Mouse (Mus musculus) midbrain, embryonic 12.5 days (tissue): ENCODE measurements around the gene Arnt. TPM values are rescaled to one million over a fixed set of nuclear protein-coding genes. Genes with fewer than 3 reads are reported as not detected.
"Not testable (repeated sequence)": the region's sequence is repeated elsewhere in the genome, so short reads cannot be mapped to it uniquely, and the experiment has no call there.

Experiments
- ATAC-seq: fragments of 200-750 bp; cut with Nextera tagmentation; 2 replicates; pipeline ENCODE4 v1.8.0; 2017; ENCODE audit warnings: low read depth, moderate TSS enrichment, moderate library complexity; ENCODE audit not compliant: low FRiP score
- H3K27ac ChIP-seq: fragments of 300-500 bp; sonication (generic); replicated peaks from 2 replicates; pipeline ENCODE4 v1.5.1; 2016; ENCODE audit warnings: mild to moderate bottlenecking
- H3K27me3 ChIP-seq: fragments of 300-500 bp; sonication (generic); 2 replicates; pipeline ENCODE4 v1.6.1; 2016; ENCODE audit warnings: mild to moderate bottlenecking
- H3K36me3 ChIP-seq: fragments of 300-500 bp; sonication (generic); 2 replicates; pipeline ENCODE4 v1.6.1; 2016
- H3K4me1 ChIP-seq: fragments of 300-500 bp; sonication (generic); 2 replicates; pipeline ENCODE4 v1.6.1; 2016
- H3K4me2 ChIP-seq: fragments of 300-500 bp; sonication (generic); replicated peaks from 2 replicates; pipeline ENCODE4 v1.6.1; 2016; ENCODE audit warnings: mild to moderate bottlenecking, moderate library complexity
- H3K4me3 ChIP-seq: fragments of 300-500 bp; sonication (generic); 2 replicates; pipeline ENCODE4 v1.5.1; 2016; ENCODE audit warnings: mild to moderate bottlenecking
- H3K9ac ChIP-seq: fragments of 300-500 bp; sonication (generic); replicated peaks from 2 replicates; pipeline ENCODE4 v1.6.1; 2016; ENCODE audit warnings: mild to moderate bottlenecking, moderate library complexity
- H3K9me3 ChIP-seq: fragments of 300-500 bp; sonication (generic); 2 replicates; pipeline ENCODE4 v1.6.1; 2016; ENCODE audit warnings: mild to moderate bottlenecking
- WGBS: fragments of 180-500 bp; shearing (Covaris S2); methylation state at CpG from one replicate; pipeline ENCODE4 v1.1.7; 2016; 5-methylcytosine and 5-hydroxymethylcytosine counted together
- polyA plus RNA-seq: library from polyadenylated mRNA; unstranded; fragments of >200 nt; fragmentation: Nextera tagmentation; extraction: Ambion mirVana; gene quantifications from 2 replicates; pipeline ENCODE4 v1.2.1, GENCODE M21; 2016

Arnt gene
- polyA plus RNA-seq, 1 experiment from 2014 or later = 32.9 TPM

DNA sequence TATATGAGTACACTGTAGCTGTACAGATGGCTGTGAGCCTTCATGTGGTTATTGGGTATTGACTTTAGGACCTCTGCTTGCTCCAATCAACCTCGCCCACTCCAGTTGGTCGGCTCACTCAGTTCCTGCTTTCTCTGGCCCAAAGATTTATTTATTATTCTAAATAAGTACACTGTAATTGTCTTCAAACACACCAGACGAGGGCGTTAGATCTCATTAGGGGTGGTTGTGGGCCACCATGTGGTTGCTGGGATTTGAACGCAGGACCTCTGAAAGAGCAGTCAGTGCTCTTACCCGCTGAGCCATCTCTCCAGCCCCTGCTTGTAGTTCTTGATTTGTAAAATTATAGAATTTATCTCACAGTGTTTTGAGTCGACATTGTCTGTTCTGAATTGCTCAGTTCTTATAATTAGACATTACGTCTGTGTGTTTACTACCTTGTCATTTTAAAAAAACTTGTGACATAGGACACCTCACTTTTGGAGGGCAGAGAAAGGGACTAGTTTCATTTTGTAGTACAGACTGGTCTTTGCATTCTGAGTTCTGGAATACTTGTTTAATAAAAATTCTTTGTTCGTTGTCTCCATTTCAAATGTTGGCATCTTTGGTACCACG lies 780 bp upstream of the Arnt start:
- H3K4me2 ChIP-seq = peak overlapping the region; percentile 74
- 0 out of 2 replicates have a peak overlapping the region, but pooled peaks have one; percentile 28 for H3K9ac ChIP-seq
- WGBS = 74% methylated on average over 10 of the region's 10 CpGs
- no peaks in the 10 kb centered on the region for H3K27me3 ChIP-seq
- H3K9me3 ChIP-seq = no peaks in the 10 kb centered on the region
- H3K4me3 ChIP-seq = peak overlapping the region; percentile 87
- peaks cover 7% of the 10 kb centered on the region; the same call in 1 of the 2 replicates for H3K4me1 ChIP-seq
- H3K27ac ChIP-seq = peak overlapping the region; percentile 66; the same call in 1 of the 2 replicates
- no peak for ATAC-seq
- H3K36me3 ChIP-seq = peaks cover 12% of the 10 kb centered on the region

- Histone ChIP-seq H3K9ac (peak overlapping the region; percentile 77), H3K4me2 (peak overlapping the region; percentile 74), H3K4me1 (peaks cover 7% of the 10 kb centered on the region; the same call in 1 of the 2 replicates), H3K27ac (no peak overlapping the region), H3K27me3 (no peaks in the 10 kb centered on the region), H3K36me3 (peaks cover 12% of the 10 kb centered on the region), H3K9me3 (no peaks in the 10 kb centered on the region), H3K4me3 (peak overlapping the region; percentile 87)
- ATAC-seq = no peak
- 3% methylated on average over 7 of the region's 7 CpGs for WGBS
Observed at GRCm38 (mm10) chr3:95434983-95435370, 789 bp downstream of the Arnt start.

- Histone ChIP-seq H3K4me2 (peak overlapping the region; percentile 74), H3K27ac (no peak overlapping the region), H3K9ac (no peak overlapping the region; the same call in 1 of the 2 replicates), H3K27me3 (no peaks in the 10 kb centered on the region), H3K4me3 (0 out of 2 replicates have a peak overlapping the region, but pooled peaks have one; percentile 87), H3K4me1 (peaks cover 7% of the 10 kb centered on the region; the same call in 1 of the 2 replicates), H3K9me3 (no peaks in the 10 kb centered on the region), H3K36me3 (peaks cover 12% of the 10 kb centered on the region)
- no peak for ATAC-seq
- 74% methylated on average over 1 of the region's 1 CpGs for WGBS
Observed at GRCm38 (mm10) chr3:95435561-95435960, 1.4 kb downstream of the Arnt start.

- WGBS = 96% methylated on average over 4 of the region's 4 CpGs
- peaks cover 12% of the 10 kb centered on the region for H3K36me3 ChIP-seq
- not testable (repeated sequence) for H3K4me3 ChIP-seq, H3K9ac ChIP-seq, H3K9me3 ChIP-seq, ATAC-seq, H3K27me3 ChIP-seq, H3K27ac ChIP-seq, H3K4me1 ChIP-seq, H3K4me2 ChIP-seq
Observed at GRCm38 (mm10) chr3:95438636-95439035, 4.4 kb downstream of the Arnt start.

GRCm38 (mm10) chr3:95439670-95440069 lies 5.5 kb downstream of the Arnt start:
- Histone ChIP-seq H3K4me3 (no peak overlapping the region), H3K27me3 (no peaks in the 10 kb centered on the region), H3K36me3 (peaks cover 12% of the 10 kb centered on the region), H3K4me2 (no peak overlapping the region), H3K27ac (no peak overlapping the region), H3K4me1 (peaks cover 9% of the 10 kb centered on the region; the same call in 1 of the 2 replicates), H3K9me3 (no peaks in the 10 kb centered on the region), H3K9ac (no peak overlapping the region)
- no peak for ATAC-seq

GRCm38 (mm10) chr3:95442406-95443117 lies 8.4 kb downstream of the Arnt start:
- Histone ChIP-seq H3K9ac (no peak overlapping the region), H3K36me3 (peaks cover 7% of the 10 kb centered on the region), H3K4me2 (no peak overlapping the region), H3K27ac (no peak overlapping the region), H3K4me1 (0 out of 2 replicates have a peak, but pooled peaks cover 2% of the 10 kb centered on the region), H3K4me3 (no peak overlapping the region), H3K9me3 (no peaks in the 10 kb centered on the region), H3K27me3 (no peaks in the 10 kb centered on the region)
- WGBS = 95% methylated on average over 5 of the region's 5 CpGs
- ATAC-seq = no peak

DNA sequence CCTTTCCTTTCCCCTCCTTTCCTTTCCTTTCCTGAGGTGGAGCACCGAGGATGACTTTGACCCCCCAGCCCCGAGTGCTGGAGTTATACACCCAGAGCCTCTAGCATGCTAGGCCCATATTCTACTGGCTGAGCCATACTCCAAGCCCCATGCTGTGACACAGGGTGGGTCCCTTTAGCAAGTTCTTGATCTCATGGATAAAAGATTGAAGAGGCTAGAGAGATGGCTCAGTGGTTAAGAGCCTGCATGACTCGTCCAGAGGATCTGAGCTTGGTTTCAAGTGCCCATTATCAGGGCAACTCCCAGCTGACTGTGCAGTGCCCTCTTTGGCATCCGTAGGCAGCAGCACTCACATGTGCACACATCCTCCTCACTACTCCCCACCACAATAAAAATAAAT lies 11.1 kb downstream of the Arnt start:
- H3K9ac ChIP-seq = no peak overlapping the region
- H3K9me3 ChIP-seq = no peaks in the 10 kb centered on the region
- no peak overlapping the region for H3K27ac ChIP-seq
- H3K4me3 ChIP-seq = no peak overlapping the region
- no peaks in the 10 kb centered on the region for H3K27me3 ChIP-seq
- 0 out of 2 replicates have a peak, but pooled peaks cover 2% of the 10 kb centered on the region for H3K4me1 ChIP-seq
- ATAC-seq = no peak
- 80% methylated on average over 4 of the region's 4 CpGs for WGBS
- no peaks in the 10 kb centered on the region for H3K36me3 ChIP-seq
- no peak overlapping the region for H3K4me2 ChIP-seq

DNA sequence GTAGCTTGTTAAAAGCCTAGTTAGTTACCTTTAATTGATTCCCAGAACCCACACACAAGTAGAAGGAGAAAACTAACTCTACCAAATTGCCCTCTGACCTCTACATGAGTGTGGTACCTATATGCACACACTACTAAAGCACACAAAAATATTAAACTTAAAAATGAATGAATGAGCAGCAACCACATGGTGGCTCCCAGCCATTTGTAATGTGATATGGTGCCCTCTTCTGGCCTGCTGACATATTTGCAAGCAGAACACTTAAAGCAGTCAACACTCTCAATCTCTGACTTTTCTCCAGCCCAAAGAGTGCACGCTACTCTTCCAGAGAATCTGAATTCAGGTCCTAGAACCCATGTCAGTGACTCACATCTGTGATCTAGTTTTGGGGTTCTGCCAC lies 16.2 kb downstream of the Arnt start:
- no peak overlapping the region for H3K4me3 ChIP-seq
- H3K9ac ChIP-seq = no peak overlapping the region
- no peak overlapping the region for H3K4me2 ChIP-seq
- peaks cover 26% of the 10 kb centered on the region; the same call in 1 of the 2 replicates for H3K36me3 ChIP-seq
- H3K27me3 ChIP-seq = no peaks in the 10 kb centered on the region
- WGBS = 62% methylated on average over 1 of the region's 1 CpGs
- no peak overlapping the region for H3K27ac ChIP-seq
- no peak for ATAC-seq
- H3K9me3 ChIP-seq = no peaks in the 10 kb centered on the region
- H3K4me1 ChIP-seq = no peaks in the 10 kb centered on the region

- H3K27me3 ChIP-seq = no peaks in the 10 kb centered on the region
- H3K4me3 ChIP-seq = no peak overlapping the region
- no peak overlapping the region for H3K9ac ChIP-seq
- ATAC-seq = no peak
- no peak overlapping the region for H3K27ac ChIP-seq
- H3K4me1 ChIP-seq = no peaks in the 10 kb centered on the region
- H3K9me3 ChIP-seq = no peaks in the 10 kb centered on the region
- H3K36me3 ChIP-seq = peaks cover 26% of the 10 kb centered on the region; the same call in 1 of the 2 replicates
- H3K4me2 ChIP-seq = no peak overlapping the region
- WGBS = 91% methylated on average over 3 of the region's 3 CpGs
Observed at GRCm38 (mm10) chr3:95450915-95451314, 16.7 kb downstream of the Arnt start.

- H3K4me2 ChIP-seq = no peak overlapping the region
- H3K4me3 ChIP-seq = no peak overlapping the region
- no peaks in the 10 kb centered on the region for H3K4me1 ChIP-seq
- peaks cover 29% of the 10 kb centered on the region; the same call in 1 of the 2 replicates for H3K36me3 ChIP-seq
- H3K9me3 ChIP-seq = no peaks in the 10 kb centered on the region
- no peak for ATAC-seq
- WGBS = 96% methylated on average over 5 of the region's 5 CpGs
- H3K27me3 ChIP-seq = no peaks in the 10 kb centered on the region
- no peak overlapping the region for H3K9ac ChIP-seq
- no peak overlapping the region for H3K27ac ChIP-seq
Observed at GRCm38 (mm10) chr3:95456367-95456766, 22.2 kb downstream of the Arnt start.

DNA sequence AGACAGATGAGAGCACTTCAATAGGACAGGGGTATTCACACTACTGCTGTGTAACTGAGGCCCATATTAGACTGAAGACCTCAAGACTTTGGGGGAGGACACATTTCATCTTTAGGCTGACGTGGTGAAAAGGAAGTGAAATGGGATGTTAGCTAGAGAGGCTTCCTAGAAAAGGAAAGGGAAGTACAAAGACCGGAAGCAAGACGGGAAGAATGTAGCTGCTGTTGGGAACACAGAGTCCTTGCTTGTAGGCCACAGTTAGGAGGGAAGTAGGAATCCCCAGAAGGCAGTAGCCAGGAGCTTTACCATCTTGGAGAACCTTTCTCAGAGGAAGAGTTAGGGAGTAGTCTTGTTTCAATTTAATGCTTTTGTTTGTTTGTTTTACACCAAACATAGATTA lies 23.6 kb downstream of the Arnt start:
- ATAC-seq = no peak
- Histone ChIP-seq H3K9ac (no peak overlapping the region), H3K4me2 (no peak overlapping the region), H3K4me3 (no peak overlapping the region), H3K27ac (no peak overlapping the region), H3K36me3 (peaks cover 29% of the 10 kb centered on the region), H3K27me3 (no peaks in the 10 kb centered on the region), H3K9me3 (no peaks in the 10 kb centered on the region), H3K4me1 (no peaks in the 10 kb centered on the region)
- 77% methylated on average over 3 of the region's 3 CpGs for WGBS

DNA sequence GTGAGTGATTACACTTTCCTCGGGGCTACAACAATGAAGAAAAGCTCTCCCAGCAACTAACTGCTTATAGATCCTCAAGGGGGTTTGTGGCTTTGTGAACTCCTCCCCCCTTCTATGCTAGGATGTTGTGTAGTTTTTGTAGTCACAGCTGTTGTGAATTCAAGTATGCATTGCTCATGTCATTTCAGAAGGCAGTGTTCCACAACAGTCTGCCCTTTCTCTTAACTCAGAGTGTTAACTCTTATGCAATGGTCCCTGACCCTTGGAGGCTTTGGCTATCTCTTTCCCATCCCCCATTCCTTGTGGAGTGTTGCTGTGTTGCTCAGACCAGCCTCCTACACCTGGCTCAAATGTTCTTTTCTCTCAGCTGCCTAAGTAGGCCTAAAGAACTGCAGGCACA lies 25.2 kb downstream of the Arnt start:
- no peak overlapping the region for H3K4me2 ChIP-seq
- ATAC-seq = no peak
- WGBS = 57% methylated on average over 1 of the region's 1 CpGs
- no peaks in the 10 kb centered on the region for H3K9me3 ChIP-seq
- H3K9ac ChIP-seq = no peak overlapping the region
- H3K27me3 ChIP-seq = no peaks in the 10 kb centered on the region
- H3K4me1 ChIP-seq = no peaks in the 10 kb centered on the region
- H3K27ac ChIP-seq = no peak overlapping the region
- no peak overlapping the region for H3K4me3 ChIP-seq
- H3K36me3 ChIP-seq = peaks cover 23% of the 10 kb centered on the region
